Mouse (Mus musculus): Measurements from ENCODE around the gene Kif17.

GRCm38 (mm10) chr4:138293949-138294550 is 43.8 kb downstream of the Kif17 start:
- TF ChIP-seq CTCF (IDR thresholded peaks at IDR 0.05; ENCODE audit: extremely low read depth, insufficient read depth, insufficient read length, insufficient replicate concordance) (no peak), POLR2A (IDR thresholded peaks at IDR 0.05; ENCODE audit: low read depth, low read length) (no peak)

All from spleen, adult 2 months (tissue).